Mouse (Mus musculus): ENCODE data around the gene Ubald2.

GRCm38 (mm10) chr11:116417054-116417453 lies 16.8 kb upstream of the Ubald2 start:
- no peak for TF ChIP-seq POLR2A (IDR thresholded peaks at IDR 0.05; ENCODE audit: insufficient read depth, low read length)
- no peak for TF ChIP-seq CTCF (IDR thresholded peaks at IDR 0.05; ENCODE audit: low read depth, low read length)
- no peak for TF ChIP-seq EP300 (IDR thresholded peaks at IDR 0.05; ENCODE audit: insufficient read depth, low read depth, low read length)
